Mouse (Mus musculus) lung, adult 2 months (tissue): ENCODE data around the gene Kcnj10.

ENCODE experiments used
- CTCF ChIP-seq: fragments of 200-500 bp; IDR thresholded peaks from 2 replicates; pipeline ENCODE4 v1.5.1; 2011; ENCODE audit warnings: mild to moderate bottlenecking, low read length, control low read depth; ENCODE audit not compliant: insufficient read depth
- POLR2A ChIP-seq: fragments of 200-500 bp; IDR thresholded peaks from 2 replicates; pipeline ENCODE4 v1.6.1; 2011; ENCODE audit warnings: low read depth, mild to moderate bottlenecking, control low read depth, low read length, borderline replicate concordance; ENCODE audit errors: extremely low read depth

- TF ChIP-seq POLR2A = no peak
- TF ChIP-seq CTCF = no peak
Observed at GRCm38 (mm10) chr1:172392643-172393170, 51.7 kb downstream of the Kcnj10 start.
